22 mouse cellular contexts compared by ENCODE assay signal in the genomic region with DNA sequence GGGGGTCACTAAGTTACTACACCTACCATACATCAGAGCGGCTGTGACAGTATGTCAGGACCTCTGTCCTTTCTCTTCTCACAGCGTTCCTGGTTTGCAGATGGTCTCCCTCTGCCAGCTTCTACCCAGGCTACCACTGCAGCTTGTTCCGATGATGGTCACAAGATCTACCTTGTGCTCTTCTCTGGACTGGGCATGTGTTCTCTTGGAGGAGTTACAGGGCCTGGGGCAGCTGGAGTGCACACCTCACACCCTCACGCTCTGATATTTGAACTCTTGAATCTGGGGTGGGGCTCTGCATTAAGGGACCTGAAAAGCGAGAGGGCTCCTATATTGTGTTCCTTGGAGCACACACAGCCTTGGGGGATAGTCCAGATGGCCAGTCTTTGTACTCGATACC. TPM values are rescaled to one million over a fixed set of nuclear protein-coding genes. Genes with fewer than 3 reads are reported as not detected.
A peak's percentile ranks its signal among the peaks of the same experiment; 100 is the strongest.
DNase-seq lines count a peak whose midpoint lies in the region; TF ChIP-seq lines count a peak whose summit lies in the region.
"Had no signal": no experiment of that assay in that cellular context is flagged by ENCODE, and none has a peak within 500 bp of the region (broad histone marks: within the 10 kb centered on the region; RNA-seq: fewer than 3 reads in every experiment).

No protein-coding gene starts in this region.

- H3K4me1 ChIP-seq in kidney, adult 2 months (ENCODE audit: control insufficient read depth, insufficient read depth, low read length), result peaks cover 22% of the 10 kb centered on the region
- H3K4me1 ChIP-seq in ES-Bruce4 (ENCODE audit: control insufficient read depth, insufficient read depth, low read length), result peaks cover 11% of the 10 kb centered on the region

- H3K9me3 ChIP-seq in ES-Bruce4 (replicated peaks; ENCODE audit: control insufficient read depth, insufficient read depth, low read length, poor library complexity, severe bottlenecking), result no peaks in the 10 kb centered on the region
- H3K9me3 ChIP-seq: embryonic facial prominence, embryonic 13.5 days; forebrain, embryonic 13.5 days; forebrain, embryonic 15.5 days; G1E had no signal

- H3K36me3 ChIP-seq in kidney, adult 2 months (ENCODE audit: control insufficient read depth, insufficient read depth, low read length), result no peaks in the 10 kb centered on the region
- no peaks in the 10 kb centered on the region for H3K36me3 ChIP-seq in ES-Bruce4 (ENCODE audit: control insufficient read depth, insufficient read depth, low read length, poor library complexity, severe bottlenecking)
- H3K36me3 ChIP-seq: embryonic facial prominence, embryonic 13.5 days; forebrain, embryonic 15.5 days; G1E had no signal

- WGBS in kidney, adult 2 months, result 66% methylated on average over 6 of the region's 6 CpGs

- H3K4me3 ChIP-seq in kidney, adult 2 months (ENCODE audit: insufficient read depth, low read depth, low read length), result no peak overlapping the region
- no peak overlapping the region for H3K4me3 ChIP-seq in ES-Bruce4 (ENCODE audit: low read depth, low read length)
- H3K4me3 ChIP-seq: embryonic facial prominence, embryonic 13.5 days; forebrain, embryonic 13.5 days; forebrain, embryonic 15.5 days had no signal

- peak; percentile 40 for DNase-seq in gastrocnemius, adult 18-20 months (ENCODE audit: low spot score)
- no peak for DNase-seq in gastrocnemius, adult 8-10 months (ENCODE audit: low spot score in 2 of 2)
- peak; percentile 93 for DNase-seq in heart, adult 11 months
- DNase-seq in heart, postnatal 14 days, result no peak
- DNase-seq in kidney, adult 2 months, result peak; percentile 49
- no peak for DNase-seq in kidney, postnatal 10 days
- DNase-seq in ovary, postnatal 36 days (ENCODE audit: low spot score), result no peak
- DNase-seq: adrenal gland, adult 8-10 months; adrenal gland, postnatal 14 days; adrenal gland, postnatal 36 days; cerebellum, adult 11-12 months; cerebellum, adult 2 months; cerebellum, adult 9-10 months; cerebellum, postnatal 10 days; cerebellum, postnatal 25 days; forebrain, postnatal 0 days had no signal

- intact Hi-C loops in heart, postnatal 14 days (cut with DNase I), result no loop called here

- no peak for TF ChIP-seq CTCF in kidney, adult 2 months (conservative IDR thresholded peaks at IDR 0.05; ENCODE audit: insufficient read depth, insufficient read length, low read depth, low read length)
- no peak for TF ChIP-seq CTCF in ES-Bruce4 (IDR thresholded peaks at IDR 0.05; ENCODE audit: low read depth, low read length)

- H3K27me3 ChIP-seq in kidney, adult 2 months (replicated peaks; ENCODE audit: control insufficient read depth, insufficient read depth, low read length), result no peaks in the 10 kb centered on the region
- no peaks in the 10 kb centered on the region for H3K27me3 ChIP-seq in ES-Bruce4 (ENCODE audit: control insufficient read depth, insufficient read depth, low read length, poor library complexity, severe bottlenecking)
- H3K27me3 ChIP-seq: embryonic facial prominence, embryonic 13.5 days; forebrain, embryonic 13.5 days; forebrain, embryonic 15.5 days; Patski had no signal

- peak; percentile 77; the same call in 1 of the 2 replicates for TF ChIP-seq EP300 in ES-Bruce4 (IDR thresholded peaks at IDR 0.05; ENCODE audit: insufficient read depth, low read depth, low read length)

- TF ChIP-seq POLR2A in kidney, adult 2 months (IDR thresholded peaks at IDR 0.05; ENCODE audit: low read depth, low read length), result no peak
- no peak for TF ChIP-seq POLR2A in ES-Bruce4 (IDR thresholded peaks at IDR 0.05; ENCODE audit: insufficient read depth, low read length)

- H3K9ac ChIP-seq in ES-Bruce4 (ENCODE audit: low read depth, poor library complexity, severe bottlenecking), result no peak overlapping the region
- H3K9ac ChIP-seq: embryonic facial prominence, embryonic 13.5 days; forebrain, embryonic 13.5 days; forebrain, embryonic 15.5 days; forebrain, postnatal 0 days had no signal

- H3K27ac ChIP-seq in kidney, adult 2 months (ENCODE audit: insufficient read depth, low read depth, low read length), result peak overlapping the region; percentile 43; the same call in 1 of the 2 replicates
- H3K27ac ChIP-seq in ES-Bruce4 (ENCODE audit: insufficient read depth, low read length), result peak overlapping the region; percentile 19; the same call in 1 of the 2 replicates
- H3K27ac ChIP-seq: embryonic facial prominence, embryonic 13.5 days; forebrain, embryonic 13.5 days; forebrain, embryonic 15.5 days had no signal

RNA-seq across cellular contexts. Expression of gene Alpl, which starts 10.9 kb away (rescaled TPM):
- total RNA-seq in gastrocnemius, adult 18-20 months (2021), result 10 to 100 TPM; 22.5 to 22.9 TPM
- total RNA-seq in gastrocnemius, adult 8-10 months (2022), result 10 to 100 TPM in 2 of 4 experiments, 1 to 10 TPM in 2; 6.9 to 16.3 (median 10.2) TPM
- 10 to 100 TPM; 51.5 to 72.3 TPM for total RNA-seq in heart, postnatal 14 days (2021)
- 564 and 569 TPM in 2 replicates for polyA plus RNA-seq in kidney, adult 2 months (2012; rRNA removed)
- polyA plus RNA-seq in ES-Bruce4 (2011; ENCODE audit: insufficient read depth, insufficient read length, low read depth, missing spikeins), result 133 and 158 TPM in 2 replicates
- total RNA-seq: G1E had no signal
- polyA plus RNA-seq: G1E had no signal

Comparison
In these comparisons a context has a peak if more than half of its experiments do, and no peak if none do; other contexts are left out.
1. DNase-seq: peak in gastrocnemius, adult 18-20 months (single experiment), heart, adult 11 months (single experiment) and kidney, adult 2 months (single experiment); none in gastrocnemius, adult 8-10 months (0 of 2), heart, postnatal 14 days (0 of 2), kidney, postnatal 10 days (single experiment) and ovary, postnatal 36 days (single experiment).